Mouse (Mus musculus) left cerebral cortex, adult 2 months (tissue): ENCODE measurements around the gene Mrps30. TPM values are rescaled to one million over a fixed set of nuclear protein-coding genes. Genes with fewer than 3 reads are reported as not detected.
A peak's percentile ranks its signal among the peaks of the same experiment; 100 is the strongest.

Experiments used
- DNase-seq, 2 experiments: peaks; one replicate each; pipeline ENCODE4 v3.0.0; 2021 to 2022; ENCODE audit warnings: low spot score in 2 of 2, mixed read lengths in 1 of 2; ENCODE audit errors: extremely low spot score in 1 of 2
- H3K27ac ChIP-seq: fragments of 200-600 bp; 2 replicates; pipeline ENCODE4 v1.8.1; 2022
- H3K4me3 ChIP-seq: fragments of 200-600 bp; 2 replicates; pipeline ENCODE4 v1.8.1; 2022
- CTCF ChIP-seq: fragments of 200-600 bp; IDR thresholded peaks from 2 replicates; pipeline ENCODE4 v1.8.1; 2022; ENCODE audit warnings: antibody characterized with exemption, mild to moderate bottlenecking, moderate library complexity
- intact Hi-C: fragments of 180-260 bp; cut with DNase I; formaldehyde crosslinking; loops from one replicate; pipeline ENCODE4 v1.15.1; 2025
- total RNA-seq, 2 experiments: library from RNA; stranded (reverse); gene quantifications; 2 replicates each; pipeline ENCODE4 v1.2.3; 2021

Gene Mrps30
- total RNA-seq, 2 experiments from 2014 or later, result 17.6 to 18.7 TPM

GRCm38 (mm10) chr13:118365774-118366173 lies 21.3 kb downstream of the Mrps30 start:
- Histone ChIP-seq H3K4me3 (no peak overlapping the region), H3K27ac (no peak overlapping the region)
- no peak for DNase-seq
- intact Hi-C loops, result no loop called here
- no peak for TF ChIP-seq CTCF

- peak overlapping the region; percentile 20; the same call in 1 of the 2 replicates for H3K27ac ChIP-seq
Measured at GRCm38 (mm10) chr13:118363342-118363741, 23.7 kb downstream of the Mrps30 start.

GRCm38 (mm10) chr13:118350870-118351269 lies 36.2 kb downstream of the Mrps30 start:
- no peak overlapping the region for H3K4me3 ChIP-seq
- intact Hi-C loops, result loop anchor here (2.0 to 5.0 kb wide), 2 partner anchors 749 to 800 kb away; partner anchors contain the start of gene Hcn1
- no peak overlapping the region for H3K27ac ChIP-seq
- no peak for TF ChIP-seq CTCF
- no peak for DNase-seq

More at GRCm38 (mm10) chr13:118363342-118363741, 23.7 kb downstream of the Mrps30 start:
- DNase-seq, result peak in 1 of 2 experiments; percentile 40
- TF ChIP-seq CTCF, result no peak
- no peak overlapping the region for H3K4me3 ChIP-seq
- intact Hi-C loops, result no loop called here

GRCm38 (mm10) chr13:118350257-118350656 lies 36.8 kb downstream of the Mrps30 start:
- peak; percentile 91 for TF ChIP-seq CTCF
- Histone ChIP-seq H3K4me3 (no peak overlapping the region), H3K27ac (no peak overlapping the region)
- no peak for DNase-seq
- intact Hi-C loops, result loop anchor here (2.0 to 5.0 kb wide), 2 partner anchors 748 to 799 kb away; partner anchors contain the start of gene Hcn1

Other genes starting within 250 kb of the Mrps30 start
- gene B430218F22Rik, start 622 bp downstream of the Mrps30 start, total RNA-seq, result under 1 TPM; 0.45 to 0.61 TPM